Mouse (Mus musculus): Measurements from ENCODE around the gene Nosip. TPM values are rescaled to one million over a fixed set of nuclear protein-coding genes. Genes with fewer than 3 reads are reported as not detected.

The Nosip gene
- total RNA-seq, 1 experiment from 2014 or later = 41.6 TPM

DNA sequence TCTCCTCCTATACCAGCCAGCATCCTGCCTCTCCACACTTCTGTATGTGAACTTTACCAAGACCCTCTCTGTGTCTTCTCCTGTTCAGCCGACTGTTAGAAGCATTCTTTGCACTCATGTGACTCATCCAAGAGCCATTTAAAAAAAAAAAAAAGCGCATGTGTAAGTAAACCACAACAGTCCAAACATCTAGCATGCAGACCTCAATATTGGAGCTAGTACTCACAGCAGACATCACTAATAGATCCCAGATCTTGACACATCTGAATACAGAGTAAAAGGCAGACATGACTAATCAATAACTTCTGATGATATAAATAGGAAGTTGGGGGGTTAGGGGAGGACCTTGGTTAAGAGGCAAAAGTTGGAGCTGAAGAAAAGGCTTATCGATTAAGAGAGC lies 26.6 kb upstream of the Nosip start:
- DNase-seq = no peak

- no peak for DNase-seq
Observed at GRCm38 (mm10) chr7:45036702-45037101, 25.5 kb upstream of the Nosip start.

- DNase-seq = peak; percentile 85
Observed at GRCm38 (mm10) chr7:45037720-45038361, 24.4 kb upstream of the Nosip start.

DNA sequence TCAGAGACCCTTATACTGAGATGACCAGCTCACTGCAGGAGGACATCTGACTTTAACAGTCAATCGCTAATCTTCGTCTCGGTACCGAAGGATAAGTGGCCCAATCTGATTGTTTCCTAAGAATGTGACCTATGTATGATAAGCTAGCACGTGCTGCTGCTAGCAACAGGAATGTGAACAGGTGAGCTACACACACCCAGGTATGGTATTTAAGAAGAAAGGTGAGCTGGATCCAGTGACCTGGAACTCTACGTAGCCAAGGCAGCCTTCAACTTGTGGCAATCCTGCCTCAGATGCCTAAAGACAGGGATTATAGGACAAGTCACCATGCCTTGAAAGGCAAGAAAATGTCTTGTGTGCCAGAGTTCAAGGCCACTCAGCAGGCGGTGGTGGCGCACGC lies 23.8 kb upstream of the Nosip start:
- no peak for DNase-seq

- no peak for DNase-seq
Observed at GRCm38 (mm10) chr7:45040851-45041250, 21.4 kb upstream of the Nosip start.

DNA sequence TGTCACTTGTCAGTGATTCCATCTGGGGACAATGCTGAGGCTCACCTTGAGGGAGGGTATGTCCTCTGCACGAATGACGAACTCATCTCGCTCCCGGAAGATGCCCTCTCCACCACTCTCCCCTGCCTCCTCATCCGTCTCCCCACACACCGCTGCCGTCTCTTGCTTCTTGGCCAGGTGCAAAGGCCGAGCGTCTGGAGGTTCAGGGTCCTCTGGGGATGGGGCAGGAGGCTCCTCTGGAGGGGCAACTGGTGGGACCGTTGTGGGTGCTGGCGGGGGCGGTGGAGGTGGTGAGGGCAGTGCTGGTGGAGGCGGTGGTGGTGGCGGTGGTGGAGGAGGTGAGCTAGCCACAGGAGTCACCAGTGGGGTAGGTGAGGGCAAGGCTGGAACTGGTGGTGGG lies 18.9 kb upstream of the Nosip start:
- no peak for DNase-seq

GRCm38 (mm10) chr7:45045741-45046140 lies 16.5 kb upstream of the Nosip start:
- no peak for DNase-seq

DNA sequence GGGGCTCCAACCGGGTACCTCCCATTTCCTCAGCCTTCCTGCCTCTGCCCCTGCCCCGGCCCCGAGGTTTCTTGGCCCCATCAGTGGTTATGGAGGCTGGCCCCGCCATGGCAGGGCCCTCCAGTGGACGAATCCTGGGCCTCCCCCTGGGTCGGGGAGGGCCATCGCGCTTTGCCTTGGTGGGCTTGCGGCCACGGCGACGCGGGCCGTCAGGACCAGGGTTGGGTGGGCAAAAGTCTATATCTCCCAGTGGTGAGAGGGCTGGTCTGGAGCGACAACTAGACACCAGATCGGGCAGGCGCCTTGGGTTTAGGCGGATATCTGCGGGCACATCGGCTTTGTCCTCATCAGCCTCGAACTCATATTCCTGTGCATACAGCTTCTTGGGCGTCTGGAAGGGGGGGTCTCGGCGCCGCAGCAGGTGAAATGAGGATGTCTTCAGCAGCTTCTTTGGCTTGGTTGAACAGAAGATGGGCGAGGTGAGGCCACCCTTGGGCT lies 15.3 kb upstream of the Nosip start:
- DNase-seq = no peak

DNA sequence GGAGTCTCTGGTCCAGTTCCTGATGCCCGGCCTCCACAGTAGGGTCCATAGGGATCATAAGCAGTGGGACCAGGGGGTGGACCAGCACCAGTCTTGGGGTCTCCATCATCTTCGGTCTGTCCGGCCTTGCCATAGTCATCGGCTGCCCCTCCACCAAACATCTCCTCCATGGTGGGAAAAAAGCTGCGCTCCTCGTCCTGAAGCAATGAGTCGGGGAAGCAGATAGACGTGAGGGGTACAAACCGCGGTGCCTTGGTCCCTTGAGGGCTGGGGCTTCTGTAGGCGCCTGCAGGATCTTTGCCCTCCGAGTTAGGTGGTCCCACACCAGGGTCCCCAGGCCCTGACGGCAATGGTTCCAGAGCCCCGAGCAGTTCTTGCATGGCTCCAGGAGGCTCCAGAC lies 14.7 kb upstream of the Nosip start:
- DNase-seq = no peak

DNA sequence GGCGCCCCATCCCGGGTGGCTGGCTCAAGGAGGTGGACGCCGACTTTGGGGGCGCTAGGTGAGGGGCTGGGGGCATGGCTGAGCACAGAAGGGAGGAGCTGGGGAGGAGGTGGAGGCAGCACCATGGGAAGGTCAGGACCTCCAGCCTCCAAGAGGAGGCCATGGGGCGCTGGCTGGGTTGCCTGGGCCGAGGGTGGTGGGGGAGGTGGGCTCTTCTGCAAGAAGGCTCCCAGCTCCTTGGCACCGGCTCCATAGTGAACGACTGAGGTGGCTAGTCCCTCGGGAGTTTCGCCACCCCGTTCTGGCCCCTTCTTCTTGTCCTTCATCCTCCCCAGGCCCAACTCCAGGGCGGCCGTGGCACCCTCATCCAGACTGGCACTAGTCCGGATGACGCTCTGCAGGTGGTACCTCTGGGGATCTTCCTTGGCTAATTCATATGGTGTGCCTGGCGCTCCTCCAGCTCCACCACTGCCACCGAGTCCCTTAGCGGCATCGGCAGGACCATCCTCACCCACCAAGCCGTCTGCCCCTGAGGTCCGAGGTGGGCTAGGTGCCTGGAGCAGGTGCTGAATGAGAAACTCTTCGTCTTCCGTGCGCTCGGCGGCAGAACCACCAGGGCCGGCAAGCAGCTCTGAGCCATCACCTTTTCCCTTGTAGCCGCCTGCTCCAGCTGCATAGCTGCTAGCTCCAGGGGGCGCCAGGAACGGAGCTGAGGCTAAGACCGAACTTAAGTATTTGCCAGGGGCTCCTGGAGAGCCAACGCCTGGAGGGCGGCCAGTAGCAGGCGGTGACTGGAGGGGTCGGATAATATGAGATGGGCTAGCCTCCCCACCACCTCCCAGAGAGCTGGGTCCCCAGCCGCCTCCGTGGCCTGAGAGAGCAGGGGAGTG lies 14.0 kb upstream of the Nosip start:
- DNase-seq = no peak

DNA sequence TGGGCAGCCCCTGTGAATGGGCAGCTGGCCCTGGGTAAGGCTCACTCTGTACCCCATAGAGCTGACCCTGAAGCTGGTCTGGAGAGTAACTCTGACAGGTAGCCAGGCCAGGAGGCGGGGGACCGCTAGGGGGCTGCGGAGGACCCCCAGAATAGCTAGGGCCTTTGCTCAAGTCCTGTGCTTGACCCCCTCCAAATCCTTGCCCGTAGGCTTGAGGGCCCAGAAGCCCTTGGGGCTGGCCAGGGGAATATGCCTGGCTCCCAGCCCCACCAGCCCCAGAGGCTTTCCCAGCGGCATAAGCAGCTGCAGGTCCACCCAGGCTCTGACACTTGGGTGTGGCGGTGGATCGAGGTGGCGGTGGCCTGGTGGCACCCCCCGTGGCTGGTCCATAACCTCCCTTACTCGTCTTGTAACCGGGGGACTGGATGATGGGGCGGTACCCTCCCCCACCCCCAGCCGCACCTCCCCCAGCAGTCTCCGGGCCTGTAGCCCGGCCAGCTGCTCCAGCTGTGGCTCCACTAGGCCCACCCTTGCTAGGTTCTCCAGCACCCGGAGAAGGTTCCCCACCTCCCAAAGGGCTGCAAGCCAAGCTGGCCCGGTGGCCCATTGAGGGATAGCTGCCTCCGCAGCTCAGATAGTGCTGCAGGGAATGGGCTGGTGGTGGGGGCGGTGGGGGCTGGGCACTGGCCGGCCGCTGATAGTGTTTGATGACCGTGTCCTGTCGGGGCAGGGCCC lies 13.1 kb upstream of the Nosip start:
- no peak for DNase-seq

- DNase-seq = peak; percentile 91
Observed at GRCm38 (mm10) chr7:45050945-45051600, 11.2 kb upstream of the Nosip start.

DNA sequence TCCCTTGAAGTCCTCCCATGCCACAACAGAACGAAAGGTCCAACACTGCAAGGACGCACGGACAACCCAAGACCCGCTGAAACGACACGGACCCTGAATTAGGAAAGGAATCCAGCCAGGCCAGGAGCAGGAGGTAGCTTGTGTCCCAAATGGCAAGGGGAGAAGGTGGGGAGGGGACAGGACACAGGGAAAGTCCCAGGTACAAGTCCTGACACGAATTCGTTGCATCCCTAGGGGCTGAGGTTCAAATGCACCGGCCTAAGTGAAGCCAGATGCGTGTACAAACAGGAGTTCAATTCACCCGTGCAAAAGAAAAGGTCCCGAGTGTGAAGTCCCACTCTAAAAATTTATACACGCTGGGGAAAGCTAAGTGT lies 10.6 kb upstream of the Nosip start:
- no peak for DNase-seq

GRCm38 (mm10) chr7:45052181-45052861 lies 9.9 kb upstream of the Nosip start:
- DNase-seq = peak; percentile 60

DNA sequence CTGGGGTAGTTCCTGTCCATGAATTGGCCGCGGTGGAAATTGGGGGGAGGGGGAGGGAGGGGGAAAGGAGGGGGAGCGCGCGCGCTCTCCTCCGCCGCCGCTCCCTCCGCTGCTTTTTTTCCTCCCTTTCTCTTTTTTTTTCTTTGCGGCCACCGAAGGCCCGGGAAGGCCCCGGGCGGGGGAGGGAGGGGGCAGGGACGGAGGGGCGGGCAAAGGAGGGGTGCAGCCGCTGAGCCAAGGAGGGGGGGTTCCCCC lies 9.4 kb upstream of the Nosip start, which contains the start of gene Prr12:
Gene Prr12 (minus strand): TSS at position 20 of the 255 bp plus-strand sequence.
- no peak for DNase-seq

DNA sequence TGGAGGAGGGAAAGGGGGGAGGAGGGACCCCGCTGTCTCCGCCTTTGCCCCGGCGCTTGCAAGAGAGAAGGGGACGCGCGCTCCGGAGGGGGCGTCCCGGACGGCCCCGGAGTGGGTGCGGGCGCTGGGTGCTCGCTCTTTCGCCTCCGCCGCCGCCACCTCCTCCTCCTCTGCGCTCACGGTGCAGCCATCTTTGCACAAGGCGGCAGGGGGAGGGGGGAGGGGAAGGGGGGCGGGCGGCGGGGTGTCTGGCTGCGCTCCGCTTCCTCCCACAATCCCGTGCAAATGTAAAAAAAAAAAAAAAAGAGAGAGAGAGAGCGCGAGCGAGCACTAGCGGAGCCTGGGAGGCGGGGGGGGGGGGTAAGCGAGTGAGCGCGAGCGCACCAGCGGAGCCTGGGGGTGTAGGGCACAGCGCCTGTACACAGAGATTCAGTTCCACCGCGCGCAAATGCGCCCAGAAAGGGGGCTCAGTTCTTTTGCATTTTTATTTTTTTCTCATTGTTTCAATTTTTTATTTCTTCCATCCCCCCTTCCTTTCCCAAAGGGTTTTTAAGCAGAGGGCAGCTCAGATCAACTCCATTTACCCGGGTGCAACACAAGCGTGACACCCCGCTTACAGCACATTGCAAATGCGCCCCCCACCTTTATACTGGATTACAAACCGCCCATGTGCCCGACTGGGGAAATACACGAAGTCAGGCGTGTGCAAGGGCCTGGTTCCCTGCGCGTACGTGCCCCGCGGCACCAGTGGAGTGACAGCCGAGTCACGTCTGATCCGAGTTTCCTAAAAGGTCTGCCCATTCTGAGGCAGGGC lies 8.9 kb upstream of the Nosip start:
- peak; percentile 85 for DNase-seq

GRCm38 (mm10) chr7:45053931-45054510 lies 8.2 kb upstream of the Nosip start:
- DNase-seq = peak; percentile 97

GRCm38 (mm10) chr7:45056329-45056971 lies 5.8 kb upstream of the Nosip start:
- no peak for DNase-seq

DNA sequence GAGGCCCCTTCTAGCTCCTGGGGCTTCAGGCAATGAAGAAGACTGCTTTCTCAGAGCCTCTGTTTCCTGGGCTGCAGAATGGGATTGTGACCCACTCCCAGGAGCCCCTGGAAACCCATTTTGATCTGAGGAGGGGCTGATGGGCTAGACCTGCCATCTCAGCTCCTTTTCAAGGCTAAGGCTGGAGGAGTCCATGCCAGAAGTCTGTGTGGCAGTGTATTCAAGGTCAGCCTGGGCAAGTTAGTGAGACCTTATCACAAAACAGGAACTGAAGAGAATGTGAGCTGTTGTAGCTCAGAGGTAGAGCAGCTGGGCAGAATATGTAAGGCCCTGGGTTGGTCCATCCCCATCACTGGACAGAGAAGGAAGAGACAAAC lies 5.3 kb upstream of the Nosip start:
- no peak for DNase-seq
